ENCODE assay signal across 7 mouse cellular contexts in genomic region chr11:79023342-79023741, GRCm38 (mm10). TPM values are rescaled to one million over a fixed set of nuclear protein-coding genes. Genes with fewer than 3 reads are reported as not detected.
DNase-seq lines count a peak whose midpoint lies in the region; ATAC-seq and TF ChIP-seq lines count a peak whose summit lies in the region.

No protein-coding gene starts in this region.

- H3K27ac ChIP-seq in brown adipose tissue, adult 24 weeks (replicated peaks; ENCODE audit: low read depth, low read length): peak overlapping the region; percentile 97
- H3K27ac ChIP-seq in heart, embryonic 10.5 days: peak overlapping the region; percentile 73
- no peak overlapping the region for H3K27ac ChIP-seq in left cerebral cortex, adult 2 months

- intact Hi-C loops in left cerebral cortex, adult 2 months (cut with DNase I): no loop called here

- no peaks in the 10 kb centered on the region for H3K27me3 ChIP-seq in heart, embryonic 10.5 days (ENCODE audit: insufficient read depth, poor library complexity, severe bottlenecking)

- ATAC-seq in megakaryocyte, adult 5-6 weeks (ENCODE audit: poor library complexity, severe bottlenecking): peak; percentile 83

- WGBS in heart, embryonic 10.5 days: 28% methylated on average over 7 of the region's 7 CpGs

- H3K9me3 ChIP-seq in heart, embryonic 10.5 days: no peaks in the 10 kb centered on the region

- DNase-seq in heart, embryonic 10.5 days (ENCODE audit: low spot score): no peak
- peak; percentile 40 to 77 for DNase-seq in kidney, postnatal 25 days
- peak; percentile 85 for DNase-seq in thymus, postnatal 4 days
- no peak for DNase-seq in urinary bladder, adult 2 months (ENCODE audit: low spot score)
- no peak for DNase-seq in left cerebral cortex, adult 2 months (ENCODE audit: extremely low spot score in 1 of 2, low spot score in 2 of 2)

- no peak for TF ChIP-seq CTCF in left cerebral cortex, adult 2 months (IDR thresholded peaks at IDR 0.05)

- H3K4me1 ChIP-seq in brown adipose tissue, adult 24 weeks (ENCODE audit: control insufficient read depth, insufficient read depth, insufficient read length, low read length): peaks cover 13% of the 10 kb centered on the region
- peaks cover 37% of the 10 kb centered on the region for H3K4me1 ChIP-seq in heart, embryonic 10.5 days

- H3K36me3 ChIP-seq in heart, embryonic 10.5 days: peaks cover 58% of the 10 kb centered on the region

- H3K4me3 ChIP-seq in brown adipose tissue, adult 24 weeks (ENCODE audit: insufficient read depth, low read depth, low read length): peak overlapping the region; percentile 42; the same call in 1 of the 2 replicates
- no peak overlapping the region; the same call in 1 of the 2 replicates for H3K4me3 ChIP-seq in heart, embryonic 10.5 days
- H3K4me3 ChIP-seq in left cerebral cortex, adult 2 months: no peak overlapping the region

RNA-seq across cellular contexts. Expression of gene Lgals9, which starts 38.6 kb away (rescaled TPM):
- 39.6 and 55.8 TPM in 2 replicates for polyA plus RNA-seq in brown adipose tissue, adult 24 weeks (2012; ENCODE audit: insufficient read depth, insufficient read length, missing spikeins)
- 11.6 and 29.8 TPM in 2 replicates for polyA plus RNA-seq in heart, embryonic 10.5 days (2016; fragmentation: Nextera tagmentation; extraction: Ambion mirVana)
- 218 and 231 TPM in 2 replicates for total RNA-seq in megakaryocyte, adult 5-6 weeks (2015)
- 40.4 and 48.1 TPM in 2 replicates for total RNA-seq in megakaryocyte, adult 5-6 weeks (2017)
- 74.3 and 76.8 TPM in 2 replicates for polyA plus RNA-seq in urinary bladder, adult 2 months (2012; rRNA removed)
- total RNA-seq in left cerebral cortex, adult 2 months (2021): 1 to 10 TPM; 4.2 to 5.5 TPM

Comparison
In these comparisons a context has a peak if more than half of its experiments do, and no peak if none do; other contexts are left out.
1. DNase-seq: peak in kidney, postnatal 25 days (2 of 2) and thymus, postnatal 4 days (single experiment); none in heart, embryonic 10.5 days (single experiment), urinary bladder, adult 2 months (single experiment) and left cerebral cortex, adult 2 months (0 of 2).